Mouse (Mus musculus): ENCODE measurements around the gene Mark4. TPM values are rescaled to one million over a fixed set of nuclear protein-coding genes. Genes with fewer than 3 reads are reported as not detected.

Mark4 gene
- polyA plus RNA-seq, 1 experiment: 36.3 TPM

DNA sequence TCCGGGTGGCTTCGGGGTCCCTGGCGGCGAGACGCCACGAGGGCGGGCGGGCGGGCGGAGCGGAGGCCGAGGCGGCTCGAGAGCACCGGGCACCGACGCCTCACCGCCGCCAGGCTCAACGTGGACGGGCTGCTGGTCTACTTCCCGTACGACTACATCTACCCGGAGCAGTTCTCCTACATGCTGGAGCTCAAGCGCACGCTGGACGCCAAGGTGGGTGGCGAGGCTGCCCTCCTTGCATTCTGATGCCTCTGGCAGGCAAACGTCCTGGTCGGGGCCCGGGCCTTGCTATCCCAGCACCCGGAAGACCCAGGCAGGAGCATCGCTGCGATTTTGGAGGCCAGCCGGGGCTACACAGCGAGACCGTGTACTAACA, 76.5 kb downstream of the Mark4 start:
- under 1% methylated on average over 37 of the region's 37 CpGs for WGBS
- Histone ChIP-seq H3K4me3 (ENCODE audit: control insufficient read depth, insufficient read depth, low read length) (peak overlapping the region; percentile 79), H3K4me1 (replicated peaks; ENCODE audit: control insufficient read depth, insufficient read depth, low read length) (peaks cover 7% of the 10 kb centered on the region; the same call in 1 of the 2 replicates), H3K36me3 (ENCODE audit: control insufficient read depth, insufficient read depth, low read length) (peaks cover 18% of the 10 kb centered on the region), H3K27ac (ENCODE audit: control insufficient read depth, insufficient read depth, low read length) (no peak overlapping the region), H3K27me3 (ENCODE audit: control insufficient read depth, insufficient read depth, low read length) (no peaks in the 10 kb centered on the region)
- TF ChIP-seq POLR2A (IDR thresholded peaks at IDR 0.05; ENCODE audit: control insufficient read depth, extremely low read depth, insufficient read depth, low read length, poor library complexity) (no peak), CTCF (IDR thresholded peaks at IDR 0.05; ENCODE audit: borderline replicate concordance, control insufficient read depth, extremely low read depth, insufficient read depth, low read length, poor library complexity) (no peak)
- DNase-seq: peak; percentile 50

DNA sequence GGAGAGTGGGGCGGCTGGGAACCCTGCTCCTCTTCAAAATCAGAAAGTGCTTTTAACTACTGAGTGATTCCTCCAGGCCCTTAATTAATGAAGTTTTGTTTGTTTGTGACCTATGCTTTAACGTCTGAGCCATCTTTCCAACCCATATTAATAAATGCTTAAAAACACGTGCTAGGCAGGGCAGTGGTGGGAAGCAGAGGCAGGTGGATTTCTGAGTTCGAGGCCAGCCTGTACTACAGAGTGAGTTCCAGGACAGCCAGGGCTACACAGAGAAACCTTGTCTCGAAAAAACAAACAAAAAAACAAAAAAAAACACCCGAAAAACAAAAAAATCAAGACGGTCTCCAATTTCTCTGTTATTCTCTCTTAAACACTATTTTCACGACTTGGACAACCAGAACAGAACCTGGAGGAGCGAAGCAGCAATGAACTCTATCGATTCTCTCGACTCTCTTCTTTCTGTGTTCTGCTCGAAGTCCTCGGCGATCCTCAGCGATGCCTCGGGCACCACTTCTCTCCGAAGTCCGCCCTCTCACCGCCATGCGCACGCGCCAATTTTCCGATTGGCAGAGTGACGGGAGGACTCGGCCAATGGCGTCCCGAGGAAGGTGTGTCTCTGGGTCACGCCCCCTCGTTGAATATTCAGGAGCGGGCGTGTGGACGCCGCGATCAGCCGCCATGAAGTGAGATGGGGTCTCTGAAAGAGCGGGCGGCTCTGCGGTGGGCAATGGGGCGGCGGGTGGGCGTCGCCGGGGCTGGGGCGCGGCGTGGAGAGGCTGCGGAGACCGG, 77.0 kb downstream of the Mark4 start, which contains the start of gene Ercc2:
Ercc2 (plus strand) TSS at position 634 of the 789 bp plus-strand sequence.
- no peaks in the 10 kb centered on the region for H3K27me3 ChIP-seq (ENCODE audit: control insufficient read depth, insufficient read depth, low read length)
- DNase-seq: peak; percentile 99
- TF ChIP-seq CTCF (IDR thresholded peaks at IDR 0.05; ENCODE audit: borderline replicate concordance, control insufficient read depth, extremely low read depth, insufficient read depth, low read length, poor library complexity) (no peak), POLR2A (IDR thresholded peaks at IDR 0.05; ENCODE audit: control insufficient read depth, extremely low read depth, insufficient read depth, low read length, poor library complexity) (no peak)
- H3K4me3 ChIP-seq (ENCODE audit: control insufficient read depth, insufficient read depth, low read length): peak within 1 kb of the TSS; percentile 79
- peaks cover 7% of the 10 kb centered on the region; the same call in 1 of the 2 replicates for H3K4me1 ChIP-seq (replicated peaks; ENCODE audit: control insufficient read depth, insufficient read depth, low read length)
- peaks cover 12% of the 10 kb centered on the region for H3K36me3 ChIP-seq (ENCODE audit: control insufficient read depth, insufficient read depth, low read length)
- H3K27ac ChIP-seq (ENCODE audit: control insufficient read depth, insufficient read depth, low read length): no peak within 1 kb of the TSS
- 7% methylated on average over 47 of the region's 48 CpGs for WGBS

DNA sequence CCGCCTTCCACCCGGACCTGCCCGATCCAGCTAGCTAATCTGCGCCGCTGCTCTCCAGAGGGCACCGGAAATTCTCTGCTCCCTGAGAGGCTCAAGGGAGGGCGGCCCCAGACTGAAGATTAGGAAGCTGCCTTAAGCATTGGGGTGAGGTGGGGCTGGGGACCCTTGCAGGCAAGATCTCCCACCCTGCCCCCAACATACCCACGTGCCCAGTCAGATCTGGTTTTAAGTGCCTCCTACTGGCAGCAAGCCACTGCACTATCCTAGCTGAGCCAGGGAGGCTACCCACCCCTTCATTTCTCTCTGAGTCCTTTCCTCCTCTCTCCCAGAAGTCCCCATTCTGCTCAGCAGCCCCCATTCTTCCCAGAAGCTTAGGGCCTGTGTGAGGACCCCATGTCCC, 80.6 kb downstream of the Mark4 start:
- Histone ChIP-seq H3K4me3 (ENCODE audit: control insufficient read depth, insufficient read depth, low read length) (no peak overlapping the region), H3K27ac (ENCODE audit: control insufficient read depth, insufficient read depth, low read length) (no peak overlapping the region), H3K4me1 (replicated peaks; ENCODE audit: control insufficient read depth, insufficient read depth, low read length) (peaks cover 7% of the 10 kb centered on the region; the same call in 1 of the 2 replicates), H3K36me3 (ENCODE audit: control insufficient read depth, insufficient read depth, low read length) (no peaks in the 10 kb centered on the region), H3K27me3 (ENCODE audit: control insufficient read depth, insufficient read depth, low read length) (no peaks in the 10 kb centered on the region)
- WGBS: 89% methylated on average over 8 of the region's 8 CpGs
- TF ChIP-seq POLR2A (IDR thresholded peaks at IDR 0.05; ENCODE audit: control insufficient read depth, extremely low read depth, insufficient read depth, low read length, poor library complexity) (no peak), CTCF (IDR thresholded peaks at IDR 0.05; ENCODE audit: borderline replicate concordance, control insufficient read depth, extremely low read depth, insufficient read depth, low read length, poor library complexity) (no peak)
- no peak for DNase-seq

DNA sequence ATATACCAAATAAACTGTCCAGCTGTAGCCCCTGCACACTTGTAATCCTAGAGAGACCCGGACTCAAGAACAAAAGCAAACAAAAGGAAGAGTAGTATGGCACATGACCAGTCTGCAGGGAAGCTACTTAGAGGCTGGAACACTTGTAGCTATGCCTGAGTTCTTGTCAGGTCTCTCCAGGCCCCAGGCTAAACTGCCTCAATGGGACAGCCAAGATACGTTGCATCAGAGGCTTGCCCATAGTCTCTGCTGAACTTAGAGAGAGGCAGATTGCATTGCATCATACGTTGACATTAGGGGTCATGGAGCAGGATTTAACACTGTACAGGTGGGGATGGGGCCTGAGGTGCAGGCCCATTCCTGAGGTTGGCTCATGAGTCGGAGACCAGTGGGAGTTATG, 82.6 kb downstream of the Mark4 start:
- 95% methylated on average over 4 of the region's 4 CpGs for WGBS
- Histone ChIP-seq H3K27me3 (ENCODE audit: control insufficient read depth, insufficient read depth, low read length) (no peaks in the 10 kb centered on the region), H3K4me1 (replicated peaks; ENCODE audit: control insufficient read depth, insufficient read depth, low read length) (peaks cover 4% of the 10 kb centered on the region; the same call in 1 of the 2 replicates), H3K36me3 (ENCODE audit: control insufficient read depth, insufficient read depth, low read length) (no peaks in the 10 kb centered on the region), H3K27ac (ENCODE audit: control insufficient read depth, insufficient read depth, low read length) (no peak overlapping the region), H3K4me3 (ENCODE audit: control insufficient read depth, insufficient read depth, low read length) (no peak overlapping the region)
- TF ChIP-seq POLR2A (IDR thresholded peaks at IDR 0.05; ENCODE audit: control insufficient read depth, extremely low read depth, insufficient read depth, low read length, poor library complexity) (no peak), CTCF (IDR thresholded peaks at IDR 0.05; ENCODE audit: borderline replicate concordance, control insufficient read depth, extremely low read depth, insufficient read depth, low read length, poor library complexity) (no peak)
- no peak for DNase-seq

DNA sequence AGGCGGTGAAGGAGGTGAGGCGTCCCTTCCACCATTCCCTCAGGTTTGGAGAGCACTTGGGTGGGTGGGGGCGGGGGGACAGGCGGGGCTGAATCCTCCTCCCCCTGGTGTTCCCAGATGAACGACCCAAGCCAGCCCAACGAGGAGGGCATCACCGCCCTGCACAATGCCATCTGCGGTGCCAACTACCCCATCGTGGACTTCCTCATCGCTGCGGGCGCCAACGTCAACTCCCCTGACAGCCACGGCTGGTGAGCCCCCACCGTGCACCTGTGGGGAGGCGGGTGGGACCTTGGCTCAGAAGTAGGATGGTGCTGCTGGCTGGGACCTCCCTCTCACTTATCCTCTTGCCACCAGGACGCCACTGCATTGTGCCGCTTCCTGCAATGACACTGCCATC, 83.3 kb downstream of the Mark4 start:
- no peak for DNase-seq
- WGBS: 72% methylated on average over 18 of the region's 18 CpGs
- Histone ChIP-seq H3K27me3 (ENCODE audit: control insufficient read depth, insufficient read depth, low read length) (no peaks in the 10 kb centered on the region), H3K4me1 (replicated peaks; ENCODE audit: control insufficient read depth, insufficient read depth, low read length) (peaks cover 4% of the 10 kb centered on the region; the same call in 1 of the 2 replicates), H3K36me3 (ENCODE audit: control insufficient read depth, insufficient read depth, low read length) (no peaks in the 10 kb centered on the region), H3K27ac (ENCODE audit: control insufficient read depth, insufficient read depth, low read length) (no peak overlapping the region), H3K4me3 (ENCODE audit: control insufficient read depth, insufficient read depth, low read length) (no peak overlapping the region)
- TF ChIP-seq POLR2A (IDR thresholded peaks at IDR 0.05; ENCODE audit: control insufficient read depth, extremely low read depth, insufficient read depth, low read length, poor library complexity): no peak
- no peak for TF ChIP-seq CTCF (IDR thresholded peaks at IDR 0.05; ENCODE audit: borderline replicate concordance, control insufficient read depth, extremely low read depth, insufficient read depth, low read length, poor library complexity)

Other genes starting within 250 kb of the Mark4 start
- gene Gpr4, start 246.3 kb downstream of the Mark4 start, polyA plus RNA-seq (2012; rRNA removed): 4.2 and 5.5 TPM in 2 replicates
- gene Opa3, start 230.5 kb downstream of the Mark4 start, polyA plus RNA-seq (2012; rRNA removed): 46.5 and 46.7 TPM in 2 replicates
- gene Vasp, start 187.0 kb downstream of the Mark4 start, polyA plus RNA-seq (2012; rRNA removed): 325 and 327 TPM in 2 replicates
- 0.57 and 0.63 TPM in 2 replicates for gene Ppm1n, start 178.8 kb downstream of the Mark4 start, polyA plus RNA-seq (2012; rRNA removed)
- gene Rtn2, start 176.2 kb downstream of the Mark4 start, polyA plus RNA-seq (2012; rRNA removed): 3.0 and 19.9 TPM in 2 replicates
- gene Fosb, start 148.8 kb downstream of the Mark4 start, polyA plus RNA-seq (2012; rRNA removed): 1.8 and 1.9 TPM in 2 replicates
- gene Ercc1, start 114.0 kb downstream of the Mark4 start, polyA plus RNA-seq (2012; rRNA removed): 62.3 and 63.6 TPM in 2 replicates
- gene Cd3eap, start 99.3 kb downstream of the Mark4 start, polyA plus RNA-seq (2012; rRNA removed): 7.5 and 8.0 TPM in 2 replicates
- gene Ppp1r13l, start 99.1 kb downstream of the Mark4 start, polyA plus RNA-seq (2012; rRNA removed): 13.6 and 14.2 TPM in 2 replicates
- gene Ercc2, start 76.8 kb downstream of the Mark4 start, polyA plus RNA-seq (2012; rRNA removed): 134 and 137 TPM in 2 replicates
- 73.1 and 87.0 TPM in 2 replicates for gene Klc3, start 54.7 kb downstream of the Mark4 start, polyA plus RNA-seq (2012; rRNA removed)
- gene Ckm, start 54.0 kb downstream of the Mark4 start, polyA plus RNA-seq (2012; rRNA removed): 19.3 and 332 TPM in 2 replicates
- 0.94 and 1.0 TPM in 2 replicates for gene Exoc3l2, start 4.5 kb upstream of the Mark4 start, polyA plus RNA-seq (2012; rRNA removed)
- 13.2 and 15.5 TPM in 2 replicates for gene Bloc1s3, start 49.5 kb upstream of the Mark4 start, polyA plus RNA-seq (2012; rRNA removed)
- 86.7 and 90.2 TPM in 2 replicates for gene Trappc6a, start 49.6 kb upstream of the Mark4 start, polyA plus RNA-seq (2012; rRNA removed)
- 1.1 and 1.2 TPM in 2 replicates for gene Nkpd1, start 59.0 kb upstream of the Mark4 start, polyA plus RNA-seq (2012; rRNA removed)
- gene Ppp1r37, start 104.3 kb upstream of the Mark4 start, polyA plus RNA-seq (2012; rRNA removed): 130 and 137 TPM in 2 replicates
- gene Zfp296, start 118.5 kb upstream of the Mark4 start, polyA plus RNA-seq (2012; rRNA removed): 4.5 and 4.7 TPM in 2 replicates
- gene Gemin7, start 118.8 kb upstream of the Mark4 start, polyA plus RNA-seq (2012; rRNA removed): 121 and 130 TPM in 2 replicates
- gene Clasrp, start 145.7 kb upstream of the Mark4 start, polyA plus RNA-seq (2012; rRNA removed): 240 and 315 TPM in 2 replicates
- gene Relb, start 170.6 kb upstream of the Mark4 start, polyA plus RNA-seq (2012; rRNA removed): 66.9 and 75.6 TPM in 2 replicates
- 136 and 142 TPM in 2 replicates for gene Clptm1, start 206.2 kb upstream of the Mark4 start, polyA plus RNA-seq (2012; rRNA removed)
- 6.7 and 7.1 TPM in 2 replicates for gene Apoc2, start 219.1 kb upstream of the Mark4 start, polyA plus RNA-seq (2012; rRNA removed)
- not detected in 2 replicates for gene Gm44805, start 222.6 kb upstream of the Mark4 start, polyA plus RNA-seq (2012; rRNA removed)
- gene Apoc4, start 222.7 kb upstream of the Mark4 start, polyA plus RNA-seq (2012; rRNA removed): 1.5 and 6.2 TPM in 2 replicates
- 24.8 and 38.0 TPM in 2 replicates for gene Apoc1, start 233.8 kb upstream of the Mark4 start, polyA plus RNA-seq (2012; rRNA removed)
- 1,583 and 2,086 TPM in 2 replicates for gene Apoe, start 240.4 kb upstream of the Mark4 start, polyA plus RNA-seq (2012; rRNA removed)